Mouse (Mus musculus) bone marrow, adult 2 months (tissue): ENCODE results near the gene Hist1h2bf. TPM values are rescaled to one million over a fixed set of nuclear protein-coding genes. Genes with fewer than 3 reads are reported as not detected.
"Not testable (repeated sequence)": the region's sequence is repeated elsewhere in the genome, so short reads cannot be mapped to it uniquely, and the experiment has no call there.

ENCODE experiments used
- H3K27ac ChIP-seq: fragments of 200-500 bp; 2 replicates; pipeline ENCODE4 v1.5.1; 2012; ENCODE audit warnings: low read depth, mild to moderate bottlenecking, control low read depth, inconsistent platforms, low read length; ENCODE audit not compliant: control insufficient read depth, poor library complexity, insufficient read depth
- H3K4me1 ChIP-seq: fragments of 200-500 bp; 2 replicates; pipeline ENCODE4 v1.6.1; 2011; ENCODE audit warnings: low read length; ENCODE audit not compliant: control insufficient read depth, insufficient read depth
- H3K4me3 ChIP-seq: fragments of 200-500 bp; replicated peaks from 2 replicates; pipeline ENCODE3; 2011; ENCODE audit warnings: mild to moderate bottlenecking, low read depth, low read length, control low read depth; ENCODE audit not compliant: control insufficient read depth
- CTCF ChIP-seq: fragments of 200-500 bp; IDR thresholded peaks from 2 replicates; pipeline ENCODE4 v1.5.1; 2011; ENCODE audit warnings: low read length, control low read depth; ENCODE audit not compliant: control insufficient read depth, insufficient read depth
- POLR2A ChIP-seq: fragments of 200-500 bp; IDR thresholded peaks from 2 replicates; pipeline ENCODE4 v1.6.1; 2011; ENCODE audit warnings: low read depth, mild to moderate bottlenecking, control low read depth, low read length, borderline replicate concordance; ENCODE audit not compliant: control insufficient read depth
- WGBS: fragments of 180-500 bp; shearing (Covaris S2); methylation state at CpG from one replicate; pipeline ENCODE4 v1.1.7; 2018; 5-methylcytosine and 5-hydroxymethylcytosine counted together
- polyA plus RNA-seq: library from polyadenylated mRNA; stranded (reverse); fragments of >200 nt; gene quantifications from 2 replicates; pipeline ENCODE4 v1.2.4, GENCODE M21; 2011; ENCODE audit warnings: low replicate concordance; ENCODE audit not compliant: missing spikeins, insufficient read depth, insufficient read length

The Hist1h2bf gene
- polyA plus RNA-seq, 1 experiment = 32.4 TPM

DNA sequence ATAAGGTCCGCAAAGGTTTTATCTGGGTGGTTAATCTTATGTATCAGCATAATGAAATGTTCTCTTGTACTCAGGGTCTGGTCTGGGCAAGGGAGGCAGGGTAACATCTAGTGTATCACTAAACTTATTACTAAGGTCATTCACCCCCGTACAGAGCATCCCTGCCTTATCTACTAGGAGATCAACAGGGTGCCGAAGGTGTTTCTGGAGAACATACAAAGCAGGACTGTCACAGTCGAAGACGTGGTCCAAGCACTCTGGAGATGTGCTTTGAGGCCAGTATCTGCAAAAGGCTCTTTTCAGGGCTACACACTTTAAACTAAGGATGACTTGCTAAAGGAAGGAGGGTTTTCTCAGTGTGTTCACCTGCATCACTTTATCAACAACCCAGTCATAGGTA, 27.3 kb downstream of the Hist1h2bf start:
- no peak overlapping the region for H3K27ac ChIP-seq
- TF ChIP-seq CTCF = no peak
- H3K4me3 ChIP-seq = no peak overlapping the region
- H3K4me1 ChIP-seq = no peaks in the 10 kb centered on the region
- WGBS = 84% methylated on average over 5 of the region's 5 CpGs

DNA sequence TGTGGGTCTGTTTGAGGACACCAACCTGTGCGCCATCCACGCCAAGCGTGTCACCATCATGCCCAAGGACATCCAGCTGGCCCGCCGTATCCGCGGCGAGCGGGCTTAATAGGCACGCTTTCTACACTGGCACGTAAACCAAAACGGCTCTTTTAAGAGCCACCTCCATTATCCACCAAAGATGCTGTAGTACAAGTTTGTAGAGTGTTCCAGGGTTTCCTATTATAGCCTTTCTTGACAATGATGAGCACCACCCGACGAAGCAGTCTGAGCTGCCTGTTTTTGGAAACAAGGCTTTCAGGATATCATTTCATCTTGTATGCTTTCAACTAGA, 29.2 kb downstream of the Hist1h2bf start:
- Histone ChIP-seq H3K27ac (peak overlapping the region; percentile 97), H3K4me3 (peak overlapping the region; percentile 37)
- not testable (repeated sequence) for H3K4me1 ChIP-seq
- WGBS = 1% methylated on average over 11 of the region's 14 CpGs

DNA sequence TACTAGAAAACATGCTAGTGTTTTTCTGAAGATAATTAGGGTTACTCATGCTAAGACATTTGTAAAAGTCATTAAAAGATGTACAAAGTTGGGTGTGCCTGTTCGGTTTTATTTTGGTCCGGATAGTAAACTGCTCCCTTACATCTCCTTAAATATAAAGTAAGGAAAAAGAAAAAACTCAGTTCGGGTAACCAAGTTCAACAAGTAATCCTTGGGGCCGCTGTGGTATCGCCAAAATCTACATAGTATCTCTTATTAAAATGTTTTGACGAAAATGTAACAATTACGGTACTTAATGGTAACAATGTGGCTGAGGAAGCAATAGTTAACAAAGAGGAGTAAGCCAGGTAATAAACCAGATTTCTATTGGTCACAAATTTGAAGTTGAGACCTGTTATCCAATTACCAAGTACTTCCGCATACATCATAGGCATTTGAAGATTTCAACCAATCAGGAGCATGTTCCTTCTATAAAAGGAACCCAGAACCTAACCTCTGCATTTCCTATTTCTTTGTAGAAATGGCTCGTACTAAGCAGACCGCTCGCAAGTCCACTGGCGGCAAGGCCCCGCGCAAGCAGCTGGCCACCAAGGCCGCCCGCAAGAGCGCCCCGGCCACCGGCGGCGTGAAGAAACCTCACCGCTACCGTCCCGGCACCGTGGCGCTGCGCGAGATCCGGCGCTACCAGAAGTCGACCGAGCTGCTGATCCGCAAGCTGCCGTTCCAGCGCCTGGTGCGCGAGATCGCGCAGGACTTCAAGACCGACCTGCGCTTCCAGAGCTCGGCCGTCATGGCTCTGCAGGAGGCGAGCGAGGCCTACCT, 29.8 kb downstream of the Hist1h2bf start, which contains the start of gene Hist1h3f:
TSS of gene Hist1h3f (plus strand) at position 88 of the 822 bp plus-strand sequence.
- Histone ChIP-seq H3K4me3 (peak within 1 kb of the TSS; percentile 78), H3K4me1 (no peaks in the 10 kb centered on the region), H3K27ac (peak within 1 kb of the TSS; percentile 98)
- peak; percentile 96 for TF ChIP-seq POLR2A
- no peak for TF ChIP-seq CTCF
- WGBS = under 1% methylated on average over 32 of the region's 45 CpGs

DNA sequence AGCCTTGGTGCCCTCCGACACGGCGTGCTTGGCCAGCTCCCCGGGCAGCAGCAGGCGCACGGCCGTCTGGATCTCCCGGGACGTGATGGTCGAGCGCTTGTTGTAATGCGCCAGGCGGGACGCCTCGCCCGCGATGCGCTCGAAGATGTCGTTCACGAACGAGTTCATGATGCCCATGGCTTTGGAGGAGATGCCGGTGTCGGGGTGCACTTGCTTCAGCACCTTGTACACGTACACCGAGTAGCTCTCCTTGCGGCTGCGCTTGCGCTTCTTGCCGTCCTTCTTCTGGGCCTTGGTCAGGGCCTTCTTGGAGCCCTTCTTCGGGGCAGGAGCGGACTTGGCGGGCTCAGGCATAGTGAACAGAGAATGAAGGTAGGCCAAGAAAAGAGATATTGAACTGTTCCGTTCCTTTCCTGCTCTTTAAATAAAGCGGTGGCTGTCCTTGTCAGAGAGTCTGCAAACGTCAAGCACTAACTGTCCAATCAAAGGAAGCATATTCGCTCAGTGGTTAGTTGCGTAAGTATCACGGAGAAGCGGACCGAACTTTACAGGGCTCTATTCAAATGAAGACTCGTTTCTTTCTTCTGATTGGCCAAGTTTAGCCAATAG, 30.9 kb downstream of the Hist1h2bf start, which contains the start of gene Hist1h2bh:
TSS of gene Hist1h2bh (minus strand) at position 394 of the 609 bp plus-strand sequence.
- under 1% methylated on average over 42 of the region's 42 CpGs for WGBS
- peak; percentile 92 for TF ChIP-seq POLR2A
- Histone ChIP-seq H3K27ac (peak within 1 kb of the TSS; percentile 98), H3K4me3 (peak within 1 kb of the TSS; percentile 78)
- not testable (repeated sequence) for H3K4me1 ChIP-seq

DNA sequence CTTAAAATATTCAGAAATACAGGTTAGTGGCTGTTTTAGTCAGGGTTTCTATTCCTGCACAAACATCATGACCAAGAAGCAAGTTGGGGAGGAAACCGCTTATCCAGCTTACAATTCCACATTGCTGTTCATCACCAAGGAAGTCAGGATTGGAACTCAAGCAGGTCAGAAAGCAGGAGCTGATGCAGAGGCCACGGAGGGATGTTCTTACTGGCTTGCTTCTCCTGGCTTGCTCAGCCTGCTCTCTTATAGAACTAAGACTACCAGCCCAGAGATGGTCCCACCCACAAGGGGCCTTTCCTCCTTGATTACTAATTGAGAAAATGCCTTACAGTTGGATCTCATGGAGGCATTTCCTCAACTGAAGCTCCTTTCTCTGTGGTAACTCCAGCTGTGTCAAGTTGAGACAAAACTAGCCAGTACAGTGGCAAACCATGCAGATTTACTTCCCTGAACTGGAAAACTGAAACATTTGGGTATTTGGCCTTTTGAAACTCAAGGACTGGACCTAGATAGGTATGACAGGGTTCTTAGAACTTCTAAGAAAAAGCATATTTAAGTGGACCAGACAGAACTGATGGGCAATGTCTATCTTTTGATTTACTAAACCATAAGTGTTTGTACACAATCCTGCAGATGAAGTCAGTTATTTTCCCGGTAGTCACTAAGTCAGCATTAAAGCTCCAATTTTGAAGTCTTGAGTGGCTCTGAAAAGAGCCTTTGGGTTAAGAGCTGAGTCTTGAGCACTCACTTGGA, 31.6 kb downstream of the Hist1h2bf start:
- not testable (repeated sequence) for H3K4me1 ChIP-seq
- Histone ChIP-seq H3K4me3 (peak overlapping the region; percentile 78), H3K27ac (peak overlapping the region; percentile 98)
- WGBS = 19% methylated on average over 3 of the region's 3 CpGs

DNA sequence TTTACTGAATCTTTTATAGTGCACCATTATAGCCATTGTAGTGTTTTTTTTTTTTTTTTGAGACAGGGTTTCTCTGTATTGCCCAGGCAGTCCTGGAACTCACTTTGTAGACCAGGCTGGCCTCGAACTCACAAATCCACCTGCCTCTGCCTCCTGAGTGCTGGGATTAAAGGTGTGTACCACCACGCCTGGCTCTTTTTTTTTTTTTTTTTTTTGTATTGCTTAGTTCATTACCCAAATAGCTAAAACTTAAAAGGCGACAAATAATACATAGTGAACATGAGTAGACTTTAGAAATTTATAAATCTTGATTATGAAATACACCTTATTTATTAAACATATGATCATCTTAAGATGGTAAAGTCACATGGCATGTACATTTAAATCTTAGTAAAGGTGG, 32.5 kb downstream of the Hist1h2bf start:
- Histone ChIP-seq H3K4me1 (no peaks in the 10 kb centered on the region), H3K27ac (no peak overlapping the region), H3K4me3 (no peak overlapping the region)
- TF ChIP-seq CTCF = no peak
- TF ChIP-seq POLR2A = no peak
- 76% methylated on average over 3 of the region's 3 CpGs for WGBS

DNA sequence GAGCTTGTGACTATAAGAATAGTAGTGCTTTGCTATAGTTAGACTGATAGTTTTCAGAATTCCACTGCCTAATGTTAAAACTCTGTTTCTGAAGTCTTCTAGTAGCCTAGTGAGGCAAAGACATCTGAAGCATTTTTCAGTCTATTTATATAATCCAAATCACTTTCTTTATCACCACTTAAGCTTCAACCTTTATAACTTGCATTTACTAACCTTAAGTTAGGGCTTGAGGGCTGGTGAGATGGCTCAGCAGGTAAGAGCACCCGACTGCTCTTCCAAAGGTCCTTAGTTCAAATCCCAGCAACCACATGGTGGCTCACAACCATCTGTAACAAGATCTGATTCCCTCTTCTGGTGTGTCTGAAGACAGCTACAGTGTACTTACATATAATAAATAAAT, 34.2 kb downstream of the Hist1h2bf start:
- 65% methylated on average over 1 of the region's 1 CpGs for WGBS

DNA sequence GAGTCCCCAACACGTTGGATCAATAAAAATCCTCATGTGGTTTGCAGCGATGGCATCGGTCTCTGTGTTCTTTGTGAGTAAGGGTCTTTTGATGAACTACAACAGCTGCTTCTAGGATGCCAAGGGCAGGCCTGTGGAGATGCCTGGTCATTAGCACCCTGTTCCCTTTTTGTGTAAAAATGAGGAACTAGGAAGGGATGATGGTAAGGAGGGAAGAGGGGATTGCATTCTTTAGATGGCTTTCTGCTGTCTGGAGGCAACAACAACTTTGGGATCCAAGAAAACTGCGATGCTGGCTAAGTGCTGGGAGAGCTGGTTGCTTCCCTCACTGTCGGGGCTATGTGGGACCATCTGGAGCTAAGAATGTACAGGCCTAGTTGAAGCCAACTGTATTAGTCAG, 35.7 kb downstream of the Hist1h2bf start:
- no peak overlapping the region for H3K27ac ChIP-seq

More for the DNA sequence above, 34.2 kb downstream of the Hist1h2bf start:
- H3K4me1 ChIP-seq, H3K27ac ChIP-seq, H3K4me3 ChIP-seq: not testable (repeated sequence)

DNA sequence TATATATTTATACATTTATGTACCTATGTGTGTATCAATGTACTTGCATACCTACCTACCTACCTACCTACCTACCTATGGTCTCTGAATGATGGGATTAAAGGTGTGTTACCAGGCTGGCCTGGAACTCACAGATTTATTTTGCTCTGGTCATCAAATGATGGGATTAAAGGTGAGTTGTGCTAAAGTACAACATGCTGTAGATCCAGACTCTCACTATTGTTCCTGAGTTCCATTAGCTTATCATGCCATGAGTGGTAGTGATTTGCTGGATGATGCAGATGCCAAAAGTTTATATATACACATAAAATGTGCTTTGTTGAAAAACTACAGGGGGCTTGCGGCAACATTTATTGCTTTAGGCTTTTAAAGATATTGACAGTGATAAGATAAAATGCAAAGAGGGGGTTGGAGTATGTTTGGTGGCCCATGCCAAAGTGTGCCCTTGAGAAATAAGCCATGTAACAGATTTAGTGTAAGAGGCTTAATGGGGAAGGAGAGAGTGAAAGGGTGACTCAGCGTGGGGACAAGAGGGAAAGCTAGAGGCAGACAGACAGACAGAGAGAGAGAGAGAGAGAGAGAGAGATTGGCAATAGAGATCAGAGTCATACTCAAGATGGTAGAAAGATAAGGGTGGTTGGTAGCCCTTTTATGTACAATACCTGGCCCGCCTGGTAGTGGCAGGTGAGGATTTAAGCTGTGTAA, 36.8 kb downstream of the Hist1h2bf start:
- H3K4me1 ChIP-seq = peaks cover 1% of the 10 kb centered on the region; the same call in 1 of the 2 replicates
- no peak overlapping the region for H3K27ac ChIP-seq
- WGBS = 69% methylated on average over 3 of the region's 3 CpGs
- no peak for TF ChIP-seq CTCF
- TF ChIP-seq POLR2A = no peak
- peak overlapping the region; percentile 29 for H3K4me3 ChIP-seq

More for the DNA sequence above, 35.7 kb downstream of the Hist1h2bf start:
- 77% methylated on average over 5 of the region's 5 CpGs for WGBS
- TF ChIP-seq CTCF (no peak), POLR2A (no peak)
- Histone ChIP-seq H3K4me1 (no peaks in the 10 kb centered on the region), H3K4me3 (no peak overlapping the region)
